Mouse (Mus musculus): ENCODE measurements around the gene Gpr158.

DNA sequence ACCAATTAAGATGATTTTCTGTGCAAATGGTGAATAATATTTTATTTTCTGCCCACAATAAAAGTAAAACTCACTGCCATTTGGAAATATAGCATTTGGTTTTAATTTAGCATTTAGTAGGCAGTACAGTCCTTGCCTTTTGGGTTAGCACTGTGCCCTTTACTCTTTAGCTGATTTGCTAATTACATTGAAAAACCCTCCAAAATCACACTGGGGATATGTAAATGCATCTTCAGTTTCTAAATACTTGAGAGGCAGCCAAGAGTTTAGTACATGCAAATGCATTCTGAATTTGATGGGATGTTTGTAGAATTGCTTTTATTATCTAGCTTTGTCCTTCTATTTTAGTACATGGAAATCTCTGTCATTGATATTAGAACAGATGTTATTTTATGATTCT is 163.4 kb downstream of the Gpr158 start:
- TF ChIP-seq EP300 (optimal IDR thresholded peaks at IDR 0.05) (no peak), CTCF (IDR thresholded peaks at IDR 0.05; ENCODE audit: low read depth) (no peak)

Measured in stomach, postnatal 0 days (tissue).